Mouse (Mus musculus) heart, postnatal 0 days (tissue): Measurements from ENCODE around the gene Hoxb5.

Source experiments
- CTCF ChIP-seq: IDR thresholded peaks from 2 replicates; pipeline ENCODE4 v1.5.1; 2016; ENCODE audit warnings: antibody characterized with exemption, control low read depth, low read depth
- EP300 ChIP-seq: IDR thresholded peaks from 2 replicates; pipeline ENCODE4 v1.6.1; 2016; ENCODE audit warnings: antibody characterized with exemption, low read depth

DNA sequence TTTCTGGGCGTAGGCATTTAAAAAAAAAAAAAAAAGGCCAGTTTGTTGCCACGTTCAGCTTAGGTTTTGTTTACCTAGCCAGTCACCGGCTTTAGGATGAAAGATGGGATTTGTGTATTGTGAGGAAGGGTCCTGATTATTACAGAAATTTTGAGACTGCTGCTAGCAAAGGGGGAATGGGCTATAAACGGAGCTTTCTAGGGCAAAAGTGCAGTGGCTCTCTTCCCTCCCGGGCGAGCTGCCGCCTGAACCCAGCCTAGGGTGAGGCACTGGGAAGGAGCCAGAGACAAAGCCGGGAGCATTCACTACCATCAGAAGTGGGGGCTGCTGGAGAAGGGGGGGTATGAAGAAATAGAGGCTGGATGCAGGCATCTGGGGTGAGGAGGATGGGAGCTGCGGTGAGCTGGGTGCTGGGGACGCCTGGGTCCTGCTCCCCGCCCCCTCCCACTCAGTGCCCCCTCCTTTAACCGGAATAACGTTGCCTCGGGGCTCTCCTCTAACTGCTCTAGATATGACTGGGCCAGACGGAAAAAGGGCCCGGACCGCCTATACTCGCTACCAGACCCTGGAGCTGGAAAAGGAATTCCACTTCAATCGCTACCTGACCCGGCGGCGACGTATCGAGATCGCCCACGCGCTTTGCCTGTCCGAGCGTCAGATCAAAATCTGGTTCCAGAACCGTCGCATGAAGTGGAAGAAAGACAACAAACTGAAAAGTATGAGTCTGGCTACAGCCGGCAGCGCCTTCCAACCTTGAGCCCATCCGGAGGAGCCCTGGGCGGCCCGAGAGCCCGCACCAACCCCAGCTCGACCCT, 1.5 kb downstream of the Hoxb5 start:
- TF ChIP-seq EP300 (no peak), CTCF (no peak)
